Mouse (Mus musculus): ENCODE results near the gene Derl3.

GRCm38 (mm10) chr10:75944066-75944772 lies 51.0 kb downstream of the Derl3 start:
- TF ChIP-seq CTCF (IDR thresholded peaks at IDR 0.05; ENCODE audit: control insufficient read depth, insufficient read depth, insufficient replicate concordance, low read depth, low read length) = no peak
- TF ChIP-seq POLR2A (IDR thresholded peaks at IDR 0.05; ENCODE audit: control insufficient read depth, low read depth, low read length) = no peak

Measured in testis, adult 2 months (tissue).